Mouse (Mus musculus): ENCODE measurements at regions not wholly inside any gene's neighbourhood (a gene's known extent, or its start where the extent isn't known, plus 50 kb on each side); places are given as distances from the start of the nearest gene placed in this dataset.

DNA sequence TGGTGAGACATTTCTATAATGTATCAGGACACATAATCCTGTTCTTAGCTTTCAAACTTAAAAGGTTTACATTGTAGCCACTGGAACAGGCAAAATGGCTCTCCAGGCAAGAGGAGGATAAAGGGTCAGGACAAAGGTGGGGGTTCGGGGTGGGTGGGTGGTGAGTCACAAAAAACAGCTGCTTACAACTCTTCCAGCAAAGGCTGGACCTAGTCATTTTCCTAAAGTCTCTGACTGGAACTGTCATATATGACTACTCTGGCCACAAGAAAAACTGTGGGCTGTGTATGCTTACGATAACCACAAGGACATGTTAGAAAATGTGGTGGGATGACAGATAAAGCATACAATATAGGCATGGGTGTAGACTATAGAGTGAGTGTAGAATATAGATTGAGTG is 163.6 kb upstream of the Dapk1 start:
- TF ChIP-seq CTCF (IDR thresholded peaks at IDR 0.05; ENCODE audit: extremely low read depth, insufficient read depth, low read length) (no peak), POLR2A (IDR thresholded peaks at IDR 0.05; ENCODE audit: extremely low read depth, insufficient read depth, low read length) (no peak)
